In genomic region chr9:58660673-58661072, GRCm38 (mm10) we compare ENCODE assay signal across 21 mouse cellular contexts.
A peak's percentile ranks its signal among the peaks of the same experiment; 100 is the strongest.
DNase-seq lines count a peak whose midpoint lies in the region; ATAC-seq and TF ChIP-seq lines count a peak whose summit lies in the region.
"Had no signal": no experiment of that assay in that cellular context is flagged by ENCODE, and none has a peak within 500 bp of the region (broad histone marks: within the 10 kb centered on the region; RNA-seq: fewer than 3 reads in every experiment).

No protein-coding gene starts in this region.

- H3K4me1 ChIP-seq in heart, embryonic 10.5 days: peaks cover 29% of the 10 kb centered on the region
- no peaks in the 10 kb centered on the region for H3K4me1 ChIP-seq in lung, embryonic 14.5 days (ENCODE audit: insufficient read depth)
- peaks cover 85% of the 10 kb centered on the region for H3K4me1 ChIP-seq in liver, embryonic 12.5 days
- peaks cover 59% of the 10 kb centered on the region for H3K4me1 ChIP-seq in liver, embryonic 16.5 days (ENCODE audit: control insufficient read depth, low read depth, low read length)
- H3K4me1 ChIP-seq in hindbrain, embryonic 12.5 days: no peaks in the 10 kb centered on the region
- H3K4me1 ChIP-seq: embryonic facial prominence, embryonic 15.5 days; forebrain, embryonic 15.5 days; hindbrain, embryonic 13.5 days had no signal

- 89% methylated on average over 3 of the region's 3 CpGs for WGBS in heart, embryonic 10.5 days
- WGBS in lung, embryonic 14.5 days: 77% methylated on average over 3 of the region's 3 CpGs
- WGBS in liver, embryonic 12.5 days (ENCODE audit: insufficient replicate concordance): 75% methylated on average over 3 of the region's 3 CpGs
- 71% methylated on average over 3 of the region's 3 CpGs for WGBS in liver, embryonic 16.5 days (ENCODE audit: insufficient replicate concordance)
- 91% methylated on average over 3 of the region's 3 CpGs for WGBS in hindbrain, embryonic 12.5 days

- ATAC-seq in lung, embryonic 14.5 days (ENCODE audit: insufficient read depth): no peak
- no peak for ATAC-seq in liver, embryonic 12.5 days
- ATAC-seq in liver, embryonic 16.5 days (ENCODE audit: low read depth): no peak
- no peak for ATAC-seq in hindbrain, embryonic 12.5 days (ENCODE audit: low FRiP score)
- ATAC-seq: activated CD4-positive, CD25-positive, alpha-beta regulatory T cell, adult 4 months; forebrain, embryonic 15.5 days; hindbrain, postnatal 0 days; Patski had no signal

- no peaks in the 10 kb centered on the region for H3K9me3 ChIP-seq in heart, embryonic 10.5 days
- no peaks in the 10 kb centered on the region for H3K9me3 ChIP-seq in lung, embryonic 14.5 days (ENCODE audit: low read depth, low read length)
- no peaks in the 10 kb centered on the region for H3K9me3 ChIP-seq in liver, embryonic 12.5 days (replicated peaks)
- no peaks in the 10 kb centered on the region for H3K9me3 ChIP-seq in liver, embryonic 16.5 days (replicated peaks; ENCODE audit: control insufficient read depth, low read length)
- no peaks in the 10 kb centered on the region for H3K9me3 ChIP-seq in hindbrain, embryonic 12.5 days (replicated peaks)
- H3K9me3 ChIP-seq: embryonic facial prominence, embryonic 15.5 days; forebrain, embryonic 15.5 days; heart, embryonic 15.5 days; hindbrain, embryonic 13.5 days had no signal

- no peaks in the 10 kb centered on the region for H3K27me3 ChIP-seq in heart, embryonic 10.5 days (ENCODE audit: insufficient read depth, poor library complexity, severe bottlenecking)
- H3K27me3 ChIP-seq in lung, embryonic 14.5 days (ENCODE audit: insufficient read depth, low read length): no peaks in the 10 kb centered on the region
- H3K27me3 ChIP-seq in liver, embryonic 12.5 days (replicated peaks): no peaks in the 10 kb centered on the region
- no peaks in the 10 kb centered on the region for H3K27me3 ChIP-seq in liver, embryonic 16.5 days (ENCODE audit: control insufficient read depth, insufficient read depth, low read depth, low read length)
- H3K27me3 ChIP-seq in hindbrain, embryonic 12.5 days: no peaks in the 10 kb centered on the region
- H3K27me3 ChIP-seq: CH12.LX; embryonic facial prominence, embryonic 15.5 days; forebrain, embryonic 15.5 days; heart, embryonic 15.5 days; hindbrain, embryonic 13.5 days; Patski had no signal

- H3K4me3 ChIP-seq in heart, embryonic 10.5 days: no peak overlapping the region
- no peak overlapping the region for H3K4me3 ChIP-seq in lung, embryonic 14.5 days (ENCODE audit: low read depth, low read length)
- no peak overlapping the region for H3K4me3 ChIP-seq in liver, embryonic 12.5 days
- no peak overlapping the region for H3K4me3 ChIP-seq in liver, embryonic 16.5 days (ENCODE audit: low read depth, low read length)
- H3K4me3 ChIP-seq in hindbrain, embryonic 12.5 days: no peak overlapping the region
- H3K4me3 ChIP-seq: embryonic facial prominence, embryonic 15.5 days; forebrain, embryonic 15.5 days; heart, embryonic 15.5 days; hindbrain, embryonic 13.5 days had no signal

- no peak overlapping the region for H3K4me2 ChIP-seq in lung, embryonic 14.5 days
- no peak overlapping the region for H3K4me2 ChIP-seq in liver, embryonic 12.5 days
- no peak overlapping the region for H3K4me2 ChIP-seq in liver, embryonic 16.5 days (ENCODE audit: low read depth, low read length)
- H3K4me2 ChIP-seq in hindbrain, embryonic 12.5 days (replicated peaks): no peak overlapping the region
- H3K4me2 ChIP-seq: embryonic facial prominence, embryonic 15.5 days; forebrain, embryonic 15.5 days; heart, embryonic 15.5 days; hindbrain, embryonic 13.5 days had no signal

- no peak for DNase-seq in heart, embryonic 10.5 days (ENCODE audit: low spot score)
- DNase-seq in heart, postnatal 10 days: no peak
- no peak for DNase-seq in lung, embryonic 14.5 days
- no peak for DNase-seq in lung, postnatal 36 days
- DNase-seq: adrenal gland, postnatal 14 days; cerebellum, adult 8-10 months; cerebellum, postnatal 14 days; embryo, embryonic 11 days; gastrocnemius, postnatal 10 days; heart, postnatal 4 days had no signal

- peak overlapping the region; percentile 59; the same call in 1 of the 2 replicates for H3K27ac ChIP-seq in heart, embryonic 10.5 days
- peak overlapping the region; percentile 33; the same call in 1 of the 2 replicates for H3K27ac ChIP-seq in lung, embryonic 14.5 days (ENCODE audit: low read depth)
- peak overlapping the region; percentile 97 for H3K27ac ChIP-seq in liver, embryonic 12.5 days
- peak overlapping the region; percentile 87 for H3K27ac ChIP-seq in liver, embryonic 16.5 days (ENCODE audit: low read length)
- H3K27ac ChIP-seq in hindbrain, embryonic 12.5 days: no peak overlapping the region
- H3K27ac ChIP-seq: embryonic facial prominence, embryonic 15.5 days; forebrain, embryonic 15.5 days; hindbrain, embryonic 13.5 days; hindbrain, postnatal 0 days had no signal

- peaks cover 57% of the 10 kb centered on the region for H3K36me3 ChIP-seq in heart, embryonic 10.5 days
- H3K36me3 ChIP-seq in lung, embryonic 14.5 days (ENCODE audit: insufficient read depth): peaks cover 35% of the 10 kb centered on the region; the same call in 1 of the 2 replicates
- H3K36me3 ChIP-seq in liver, embryonic 12.5 days: peaks cover 74% of the 10 kb centered on the region
- H3K36me3 ChIP-seq in liver, embryonic 16.5 days (ENCODE audit: control insufficient read depth, insufficient read depth): peaks cover 18% of the 10 kb centered on the region
- peaks cover 29% of the 10 kb centered on the region for H3K36me3 ChIP-seq in hindbrain, embryonic 12.5 days

- intact Hi-C loops in heart, postnatal 10 days (cut with DNase I): loop anchor here (5.0 kb wide), 1 partner anchor 212 kb away; no protein-coding TSS in a partner anchor

- TF ChIP-seq CTCF in lung, embryonic 14.5 days (IDR thresholded peaks at IDR 0.05; ENCODE audit: low read depth): no peak

- no peak overlapping the region for H3K9ac ChIP-seq in lung, embryonic 14.5 days
- H3K9ac ChIP-seq in liver, embryonic 12.5 days: peak overlapping the region; percentile 68
- H3K9ac ChIP-seq in liver, embryonic 16.5 days (ENCODE audit: low read depth, low read length): peak overlapping the region; percentile 13
- no peak overlapping the region for H3K9ac ChIP-seq in hindbrain, embryonic 12.5 days
- H3K9ac ChIP-seq: embryonic facial prominence, embryonic 15.5 days; forebrain, embryonic 15.5 days; heart, embryonic 15.5 days; hindbrain, embryonic 13.5 days had no signal

Comparison
In these comparisons a context has a peak if more than half of its experiments do, and no peak if none do; other contexts are left out.
1. H3K9ac ChIP-seq: peak in liver, embryonic 12.5 days (single experiment) and liver, embryonic 16.5 days (single experiment); none in lung, embryonic 14.5 days (single experiment) and hindbrain, embryonic 12.5 days (single experiment).